Mouse (Mus musculus): ENCODE results near the gene Hdac5. TPM values are rescaled to one million over a fixed set of nuclear protein-coding genes. Genes with fewer than 3 reads are reported as not detected.

Hdac5 gene
- polyA plus RNA-seq, 1 experiment, result 96.3 TPM

- Histone ChIP-seq H3K4me3 (ENCODE audit: insufficient read depth, low read length) (peak overlapping the region; percentile 68), H3K4me1 (ENCODE audit: control insufficient read depth, insufficient read depth, low read length) (peaks cover 67% of the 10 kb centered on the region), H3K27ac (ENCODE audit: insufficient read depth, low read depth, low read length) (no peak overlapping the region)
- TF ChIP-seq CTCF (IDR thresholded peaks at IDR 0.05; ENCODE audit: low read depth, low read length), result no peak
- no peak for TF ChIP-seq POLR2A (IDR thresholded peaks at IDR 0.05; ENCODE audit: borderline replicate concordance, low read depth, low read length)
These were observed 12.6 kb downstream of the Hdac5 start for GRCm38 (mm10) chr11:102217396-102217795.

- Histone ChIP-seq H3K4me1 (ENCODE audit: control insufficient read depth, insufficient read depth, low read length) (peaks cover 63% of the 10 kb centered on the region), H3K4me3 (ENCODE audit: insufficient read depth, low read length) (peak overlapping the region; percentile 68; the same call in 1 of the 2 replicates), H3K27ac (ENCODE audit: insufficient read depth, low read depth, low read length) (no peak overlapping the region)
- TF ChIP-seq CTCF (IDR thresholded peaks at IDR 0.05; ENCODE audit: low read depth, low read length) (no peak), POLR2A (IDR thresholded peaks at IDR 0.05; ENCODE audit: borderline replicate concordance, low read depth, low read length) (no peak)
These were observed 13.1 kb downstream of the Hdac5 start for GRCm38 (mm10) chr11:102216886-102217240.

- H3K27ac ChIP-seq (ENCODE audit: insufficient read depth, low read depth, low read length), result no peak overlapping the region
- TF ChIP-seq POLR2A (IDR thresholded peaks at IDR 0.05; ENCODE audit: borderline replicate concordance, low read depth, low read length), result no peak
- no peak for TF ChIP-seq CTCF (IDR thresholded peaks at IDR 0.05; ENCODE audit: low read depth, low read length)
- H3K4me3 ChIP-seq (ENCODE audit: insufficient read depth, low read length), result no peak overlapping the region
- peaks cover 57% of the 10 kb centered on the region for H3K4me1 ChIP-seq (ENCODE audit: control insufficient read depth, insufficient read depth, low read length)
These were observed 13.7 kb downstream of the Hdac5 start for GRCm38 (mm10) chr11:102216056-102216885.

GRCm38 (mm10) chr11:102215511-102215910 is 14.5 kb downstream of the Hdac5 start:
- no peak overlapping the region for H3K4me3 ChIP-seq (ENCODE audit: insufficient read depth, low read length)
- H3K4me1 ChIP-seq (ENCODE audit: control insufficient read depth, insufficient read depth, low read length), result peaks cover 50% of the 10 kb centered on the region
- H3K27ac ChIP-seq (ENCODE audit: insufficient read depth, low read depth, low read length), result no peak overlapping the region
- TF ChIP-seq CTCF (IDR thresholded peaks at IDR 0.05; ENCODE audit: low read depth, low read length), result no peak

GRCm38 (mm10) chr11:102214430-102215156 is 15.4 kb downstream of the Hdac5 start:
- no peak overlapping the region for H3K4me3 ChIP-seq (ENCODE audit: insufficient read depth, low read length)
- H3K27ac ChIP-seq (ENCODE audit: insufficient read depth, low read depth, low read length), result no peak overlapping the region
- H3K4me1 ChIP-seq (ENCODE audit: control insufficient read depth, insufficient read depth, low read length), result peaks cover 47% of the 10 kb centered on the region
- TF ChIP-seq POLR2A (IDR thresholded peaks at IDR 0.05; ENCODE audit: borderline replicate concordance, low read depth, low read length) (no peak), CTCF (IDR thresholded peaks at IDR 0.05; ENCODE audit: low read depth, low read length) (no peak; the same call in 1 of the 2 replicates)

GRCm38 (mm10) chr11:102211936-102212341 is 18.0 kb downstream of the Hdac5 start:
- Histone ChIP-seq H3K4me1 (ENCODE audit: control insufficient read depth, insufficient read depth, low read length) (peaks cover 49% of the 10 kb centered on the region), H3K4me3 (ENCODE audit: insufficient read depth, low read length) (no peak overlapping the region), H3K27ac (ENCODE audit: insufficient read depth, low read depth, low read length) (no peak overlapping the region)
- TF ChIP-seq CTCF (IDR thresholded peaks at IDR 0.05; ENCODE audit: low read depth, low read length) (no peak), POLR2A (IDR thresholded peaks at IDR 0.05; ENCODE audit: borderline replicate concordance, low read depth, low read length) (no peak)

GRCm38 (mm10) chr11:102211011-102211410 is 19.0 kb downstream of the Hdac5 start:
- H3K4me1 ChIP-seq (ENCODE audit: control insufficient read depth, insufficient read depth, low read length), result peaks cover 41% of the 10 kb centered on the region
- H3K27ac ChIP-seq (ENCODE audit: insufficient read depth, low read depth, low read length), result no peak overlapping the region
- H3K4me3 ChIP-seq (ENCODE audit: insufficient read depth, low read length), result no peak overlapping the region
- TF ChIP-seq POLR2A (IDR thresholded peaks at IDR 0.05; ENCODE audit: borderline replicate concordance, low read depth, low read length) (no peak), CTCF (IDR thresholded peaks at IDR 0.05; ENCODE audit: low read depth, low read length) (no peak)

GRCm38 (mm10) chr11:102210185-102210584 is 19.8 kb downstream of the Hdac5 start:
- peaks cover 34% of the 10 kb centered on the region for H3K4me1 ChIP-seq (ENCODE audit: control insufficient read depth, insufficient read depth, low read length)

GRCm38 (mm10) chr11:102209742-102210141 is 20.2 kb downstream of the Hdac5 start:
- peaks cover 30% of the 10 kb centered on the region for H3K4me1 ChIP-seq (ENCODE audit: control insufficient read depth, insufficient read depth, low read length)
- TF ChIP-seq CTCF (IDR thresholded peaks at IDR 0.05; ENCODE audit: low read depth, low read length) (peak; percentile 74), POLR2A (IDR thresholded peaks at IDR 0.05; ENCODE audit: borderline replicate concordance, low read depth, low read length) (no peak)
- H3K27ac ChIP-seq (ENCODE audit: insufficient read depth, low read depth, low read length), result no peak overlapping the region

More at GRCm38 (mm10) chr11:102210185-102210584, 19.8 kb downstream of the Hdac5 start:
- no peak for TF ChIP-seq POLR2A (IDR thresholded peaks at IDR 0.05; ENCODE audit: borderline replicate concordance, low read depth, low read length)
- H3K4me3 ChIP-seq (ENCODE audit: insufficient read depth, low read length), result no peak overlapping the region
- H3K27ac ChIP-seq (ENCODE audit: insufficient read depth, low read depth, low read length), result no peak overlapping the region

GRCm38 (mm10) chr11:102208846-102209245 is 21.1 kb downstream of the Hdac5 start:
- Histone ChIP-seq H3K4me3 (ENCODE audit: insufficient read depth, low read length) (no peak overlapping the region), H3K4me1 (ENCODE audit: control insufficient read depth, insufficient read depth, low read length) (peaks cover 27% of the 10 kb centered on the region)

More at GRCm38 (mm10) chr11:102209742-102210141, 20.2 kb downstream of the Hdac5 start:
- no peak overlapping the region for H3K4me3 ChIP-seq (ENCODE audit: insufficient read depth, low read length)

More at GRCm38 (mm10) chr11:102208846-102209245, 21.1 kb downstream of the Hdac5 start:
- TF ChIP-seq CTCF (IDR thresholded peaks at IDR 0.05; ENCODE audit: low read depth, low read length) (no peak), POLR2A (IDR thresholded peaks at IDR 0.05; ENCODE audit: borderline replicate concordance, low read depth, low read length) (no peak)
- H3K27ac ChIP-seq (ENCODE audit: insufficient read depth, low read depth, low read length), result no peak overlapping the region
